Mouse (Mus musculus) hindlimb bud, embryonic 11.5 days (tissue): ENCODE measurements around the gene Tube1.
"Not testable (repeated sequence)": the region's sequence is repeated elsewhere in the genome, so short reads cannot be mapped to it uniquely, and the experiment has no call there.

Experiments used
- DNase-seq: peaks from one replicate; pipeline ENCODE4 v3.0.0-alpha.2; 2012; ENCODE audit warnings: low read depth, low spot score; ENCODE audit errors: extremely low spot score

The Tube1 gene

GRCm38 (mm10) chr10:39167611-39168010, 33.8 kb downstream of the Tube1 start:
- DNase-seq = no peak

- no peak for DNase-seq
Measured at GRCm38 (mm10) chr10:39169642-39170041, 35.9 kb downstream of the Tube1 start.

GRCm38 (mm10) chr10:39170181-39170580, 36.4 kb downstream of the Tube1 start:
- peak; percentile 70 for DNase-seq

- DNase-seq = no peak
Measured at GRCm38 (mm10) chr10:39170706-39171105, 36.9 kb downstream of the Tube1 start.

- DNase-seq = peak; percentile 86
Measured at GRCm38 (mm10) chr10:39171134-39171533, 37.4 kb downstream of the Tube1 start.

- peak; percentile 75 for DNase-seq
Measured at GRCm38 (mm10) chr10:39171603-39172539, 38.1 kb downstream of the Tube1 start.

GRCm38 (mm10) chr10:39172540-39172931, 38.8 kb downstream of the Tube1 start:
- no peak for DNase-seq

- DNase-seq = no peak
Measured at GRCm38 (mm10) chr10:39173077-39173476, 39.3 kb downstream of the Tube1 start.

GRCm38 (mm10) chr10:39176981-39177380, 43.2 kb downstream of the Tube1 start:
- no peak for DNase-seq

- no peak for DNase-seq
Measured at GRCm38 (mm10) chr10:39184864-39185544, 51.2 kb downstream of the Tube1 start.

GRCm38 (mm10) chr10:39185545-39185906, 51.8 kb downstream of the Tube1 start:
- no peak for DNase-seq

GRCm38 (mm10) chr10:39192673-39193072, 58.9 kb downstream of the Tube1 start:
- DNase-seq = no peak

- not testable (repeated sequence) for DNase-seq
Measured at GRCm38 (mm10) chr10:39198216-39198615, 64.4 kb downstream of the Tube1 start.
